Mouse (Mus musculus): ENCODE measurements around the gene Utp11. TPM values are rescaled to one million over a fixed set of nuclear protein-coding genes. Genes with fewer than 3 reads are reported as not detected.
"Not testable (repeated sequence)": the region's sequence is repeated elsewhere in the genome, so short reads cannot be mapped to it uniquely, and the experiment has no call there.

Gene Utp11
- polyA plus RNA-seq, 1 experiment from 2014 or later: 49.2 TPM

- Histone ChIP-seq H3K36me3 (ENCODE audit: control insufficient read depth, insufficient read depth) (peaks cover 60% of the 10 kb centered on the region), H3K27ac (ENCODE audit: low read length) (no peak overlapping the region), H3K4me3 (ENCODE audit: low read length) (no peak overlapping the region), H3K9ac (ENCODE audit: low read length) (no peak overlapping the region), H3K9me3 (replicated peaks; ENCODE audit: control insufficient read depth, low read length) (no peaks in the 10 kb centered on the region), H3K4me1 (ENCODE audit: control insufficient read depth, insufficient read depth, low read length) (peaks cover 13% of the 10 kb centered on the region), H3K4me2 (ENCODE audit: low read depth, low read length) (no peak overlapping the region), H3K27me3 (ENCODE audit: control insufficient read depth, insufficient read depth, low read length) (no peaks in the 10 kb centered on the region)
- ATAC-seq (replicated peaks; ENCODE audit: extremely low read depth, insufficient read depth, low FRiP score): no peak
- 92% methylated on average over 4 of the region's 4 CpGs for whole genome bisulfite sequencing
Observed at GRCm38 (mm10) chr4:124719101-124719500, 25.7 kb upstream of the Utp11 start.

- H3K9me3 ChIP-seq (replicated peaks; ENCODE audit: control insufficient read depth, low read length): no peaks in the 10 kb centered on the region
- peak within 1 kb of the TSS; percentile 96 for H3K4me2 ChIP-seq (ENCODE audit: low read depth, low read length)
- under 1% methylated on average over 57 of the region's 57 CpGs for WGBS
- peaks cover 30% of the 10 kb centered on the region for H3K36me3 ChIP-seq (ENCODE audit: control insufficient read depth, insufficient read depth)
- ATAC-seq (replicated peaks; ENCODE audit: extremely low read depth, insufficient read depth, low FRiP score): peak; percentile 89
- peak within 1 kb of the TSS; percentile 70 for H3K27ac ChIP-seq (ENCODE audit: low read length)
- no peaks in the 10 kb centered on the region for H3K27me3 ChIP-seq (ENCODE audit: control insufficient read depth, insufficient read depth, low read length)
- peaks cover 21% of the 10 kb centered on the region for H3K4me1 ChIP-seq (ENCODE audit: control insufficient read depth, insufficient read depth, low read length)
- H3K9ac ChIP-seq (ENCODE audit: low read length): peak within 1 kb of the TSS; percentile 95
- peak within 1 kb of the TSS; percentile 99 for H3K4me3 ChIP-seq (ENCODE audit: low read length)
Observed at GRCm38 (mm10) chr4:124714545-124715481, 21.4 kb upstream of the Utp11 start, which contains the start of gene Sf3a3. Sf3a3 (plus strand) TSS chr4:124714776.

- not testable (repeated sequence) for H3K4me3 ChIP-seq (ENCODE audit: low read length); H3K27ac ChIP-seq (ENCODE audit: low read length)
- 79% methylated on average over 5 of the region's 5 CpGs for WGBS
Observed at GRCm38 (mm10) chr4:124713850-124714249, 20.4 kb upstream of the Utp11 start.

GRCm38 (mm10) chr4:124712618-124713017 is 19.2 kb upstream of the Utp11 start:
- Histone ChIP-seq H3K4me3 (ENCODE audit: low read length) (no peak overlapping the region), H3K36me3 (ENCODE audit: control insufficient read depth, insufficient read depth) (peaks cover 10% of the 10 kb centered on the region), H3K4me2 (ENCODE audit: low read depth, low read length) (no peak overlapping the region), H3K4me1 (ENCODE audit: control insufficient read depth, insufficient read depth, low read length) (peaks cover 32% of the 10 kb centered on the region), H3K9ac (ENCODE audit: low read length) (no peak overlapping the region), H3K27ac (ENCODE audit: low read length) (no peak overlapping the region), H3K27me3 (ENCODE audit: control insufficient read depth, insufficient read depth, low read length) (no peaks in the 10 kb centered on the region), H3K9me3 (replicated peaks; ENCODE audit: control insufficient read depth, low read length) (no peaks in the 10 kb centered on the region)
- WGBS: 77% methylated on average over 6 of the region's 6 CpGs
- no peak for ATAC-seq (replicated peaks; ENCODE audit: extremely low read depth, insufficient read depth, low FRiP score)

More at GRCm38 (mm10) chr4:124713850-124714249, 20.4 kb upstream of the Utp11 start:
- ATAC-seq (replicated peaks; ENCODE audit: extremely low read depth, insufficient read depth, low FRiP score); H3K4me2 ChIP-seq (ENCODE audit: low read depth, low read length); H3K9ac ChIP-seq (ENCODE audit: low read length); H3K27me3 ChIP-seq (ENCODE audit: control insufficient read depth, insufficient read depth, low read length); H3K9me3 ChIP-seq (replicated peaks; ENCODE audit: control insufficient read depth, low read length): not testable (repeated sequence)
- peaks cover 23% of the 10 kb centered on the region for H3K36me3 ChIP-seq (ENCODE audit: control insufficient read depth, insufficient read depth)
- H3K4me1 ChIP-seq (ENCODE audit: control insufficient read depth, insufficient read depth, low read length): peaks cover 28% of the 10 kb centered on the region

DNA sequence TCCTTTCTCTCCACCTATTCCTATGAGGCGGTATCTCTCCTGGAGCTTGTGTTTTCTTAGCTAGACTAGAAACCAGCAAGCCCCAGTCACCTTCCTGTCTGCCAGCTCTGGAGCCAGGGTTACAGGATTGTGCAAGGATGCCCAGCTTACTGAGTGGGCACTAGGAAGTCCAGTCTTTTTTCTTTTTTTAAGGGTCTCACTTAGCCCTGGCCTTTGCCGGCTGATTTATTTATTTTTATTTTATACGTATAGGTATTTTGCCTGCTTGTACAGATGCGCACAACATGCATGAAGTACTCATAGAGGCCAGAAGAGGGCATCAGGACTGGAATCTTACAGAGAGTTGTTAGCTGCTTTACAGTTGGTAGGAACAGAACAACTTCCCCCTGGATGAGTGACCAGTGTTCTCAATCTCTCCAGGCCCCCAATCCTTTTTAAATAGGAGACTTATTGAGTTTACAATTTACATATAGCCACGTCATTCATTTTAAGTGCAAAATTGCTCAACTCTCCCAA is 17.4 kb upstream of the Utp11 start:
- Histone ChIP-seq H3K27me3 (ENCODE audit: control insufficient read depth, insufficient read depth, low read length) (no peaks in the 10 kb centered on the region), H3K4me2 (ENCODE audit: low read depth, low read length) (peak overlapping the region; percentile 92), H3K36me3 (ENCODE audit: control insufficient read depth, insufficient read depth) (peaks cover under 1% of the 10 kb centered on the region), H3K9ac (ENCODE audit: low read length) (no peak overlapping the region), H3K4me1 (ENCODE audit: control insufficient read depth, insufficient read depth, low read length) (peaks cover 26% of the 10 kb centered on the region), H3K27ac (ENCODE audit: low read length) (no peak overlapping the region), H3K9me3 (replicated peaks; ENCODE audit: control insufficient read depth, low read length) (no peaks in the 10 kb centered on the region), H3K4me3 (ENCODE audit: low read length) (no peak overlapping the region)
- ATAC-seq (replicated peaks; ENCODE audit: extremely low read depth, insufficient read depth, low FRiP score): no peak
- 11% methylated on average over 5 of the region's 5 CpGs for WGBS

GRCm38 (mm10) chr4:124709961-124710446 is 16.6 kb upstream of the Utp11 start:
- Histone ChIP-seq H3K4me2 (ENCODE audit: low read depth, low read length) (peak overlapping the region; percentile 92), H3K4me3 (ENCODE audit: low read length) (peak overlapping the region; percentile 34), H3K4me1 (ENCODE audit: control insufficient read depth, insufficient read depth, low read length) (peaks cover 23% of the 10 kb centered on the region), H3K9ac (ENCODE audit: low read length) (peak overlapping the region; percentile 51), H3K9me3 (replicated peaks; ENCODE audit: control insufficient read depth, low read length) (no peaks in the 10 kb centered on the region), H3K27ac (ENCODE audit: low read length) (peak overlapping the region; percentile 96), H3K27me3 (ENCODE audit: control insufficient read depth, insufficient read depth, low read length) (no peaks in the 10 kb centered on the region), H3K36me3 (ENCODE audit: control insufficient read depth, insufficient read depth) (no peaks in the 10 kb centered on the region)
- ATAC-seq (replicated peaks; ENCODE audit: extremely low read depth, insufficient read depth, low FRiP score): no peak
- WGBS: 5% methylated on average over 18 of the region's 18 CpGs

DNA sequence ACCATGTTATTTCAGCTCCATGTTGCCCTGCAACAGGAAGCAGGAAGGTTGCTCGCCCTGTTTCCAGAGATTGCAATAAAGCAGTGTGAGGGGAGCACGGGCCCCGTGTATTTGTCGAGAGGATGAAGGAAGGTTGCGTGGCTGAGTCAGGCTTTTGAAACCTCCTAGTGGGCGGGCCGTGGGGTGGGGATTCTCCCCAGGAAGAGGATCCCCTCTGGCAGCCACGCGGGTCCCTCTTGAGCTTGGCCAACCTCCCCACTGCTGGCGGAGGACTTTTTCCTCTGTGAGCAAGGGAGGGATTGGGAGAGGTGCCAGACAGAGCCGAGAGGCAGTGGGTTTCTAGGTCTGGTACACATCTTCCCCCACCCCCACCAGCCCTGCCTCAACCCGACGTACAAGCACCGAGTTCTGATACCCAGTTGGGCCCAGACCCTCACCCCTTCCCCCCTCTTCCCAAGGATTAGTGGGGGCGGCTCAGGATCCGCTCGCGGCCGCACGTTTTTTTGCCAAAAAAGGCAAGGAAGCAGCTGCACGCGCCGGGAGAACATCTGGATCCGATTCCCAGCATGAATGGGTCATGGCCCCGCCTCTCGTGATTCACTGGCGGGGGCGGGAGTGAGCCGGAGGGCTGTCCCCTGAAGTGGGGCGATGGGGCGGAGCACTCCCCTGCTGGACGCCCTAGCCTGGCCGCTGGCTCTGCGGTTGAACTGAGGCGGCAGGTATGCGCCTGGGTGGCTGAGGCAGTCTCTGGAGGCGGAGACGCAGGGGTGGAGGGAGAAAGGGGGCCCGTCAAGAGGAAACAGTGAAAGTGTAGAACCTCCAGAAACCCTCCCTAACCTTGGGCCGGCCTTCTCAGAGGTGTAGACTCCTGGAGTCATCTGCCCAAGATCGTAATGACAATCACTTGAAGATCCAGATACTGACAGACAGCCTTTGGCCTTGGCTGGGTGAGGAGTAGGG is 15.4 kb upstream of the Utp11 start:
- no peaks in the 10 kb centered on the region for H3K27me3 ChIP-seq (ENCODE audit: control insufficient read depth, insufficient read depth, low read length)
- H3K4me2 ChIP-seq (ENCODE audit: low read depth, low read length): peak overlapping the region; percentile 92
- peaks cover 31% of the 10 kb centered on the region for H3K4me1 ChIP-seq (ENCODE audit: control insufficient read depth, insufficient read depth, low read length)
- peak; percentile 85 for ATAC-seq (replicated peaks; ENCODE audit: extremely low read depth, insufficient read depth, low FRiP score)
- no peaks in the 10 kb centered on the region for H3K36me3 ChIP-seq (ENCODE audit: control insufficient read depth, insufficient read depth)
- H3K9me3 ChIP-seq (replicated peaks; ENCODE audit: control insufficient read depth, low read length): no peaks in the 10 kb centered on the region
- H3K4me3 ChIP-seq (ENCODE audit: low read length): peak overlapping the region; percentile 60
- WGBS: 2% methylated on average over 41 of the region's 41 CpGs
- peak overlapping the region; percentile 70 for H3K9ac ChIP-seq (ENCODE audit: low read length)
- H3K27ac ChIP-seq (ENCODE audit: low read length): peak overlapping the region; percentile 96

DNA sequence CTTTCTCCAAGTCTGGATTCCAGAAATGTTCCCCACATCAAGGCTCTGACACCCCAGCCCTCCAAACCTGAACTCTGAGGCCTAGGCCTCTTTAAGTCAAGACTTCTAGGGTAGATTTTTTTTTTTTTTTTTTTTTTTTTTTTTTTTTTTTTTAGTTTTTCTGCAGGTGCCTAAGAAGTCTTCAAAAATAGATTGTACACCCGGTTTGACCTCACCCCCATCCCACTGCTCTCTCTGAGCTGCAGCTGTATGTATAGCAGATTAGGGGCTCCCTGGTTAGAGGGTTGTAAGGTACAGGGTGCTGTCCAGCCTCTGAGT is 14.8 kb upstream of the Utp11 start:
- not testable (repeated sequence) for H3K9me3 ChIP-seq (replicated peaks; ENCODE audit: control insufficient read depth, low read length); H3K36me3 ChIP-seq (ENCODE audit: control insufficient read depth, insufficient read depth); H3K27me3 ChIP-seq (ENCODE audit: control insufficient read depth, insufficient read depth, low read length); ATAC-seq (replicated peaks; ENCODE audit: extremely low read depth, insufficient read depth, low FRiP score)
- peak overlapping the region; percentile 96 for H3K27ac ChIP-seq (ENCODE audit: low read length)
- peak overlapping the region; percentile 92 for H3K4me2 ChIP-seq (ENCODE audit: low read depth, low read length)
- 14% methylated on average over 1 of the region's 1 CpGs for WGBS
- peaks cover 38% of the 10 kb centered on the region for H3K4me1 ChIP-seq (ENCODE audit: control insufficient read depth, insufficient read depth, low read length)
- peak overlapping the region; percentile 70; the same call in 1 of the 2 replicates for H3K9ac ChIP-seq (ENCODE audit: low read length)
- peak overlapping the region; percentile 60 for H3K4me3 ChIP-seq (ENCODE audit: low read length)
